Mouse (Mus musculus): Measurements from ENCODE around the gene Gm7970.
"Not testable (repeated sequence)": the region's sequence is repeated elsewhere in the genome, so short reads cannot be mapped to it uniquely, and the experiment has no call there.

DNA sequence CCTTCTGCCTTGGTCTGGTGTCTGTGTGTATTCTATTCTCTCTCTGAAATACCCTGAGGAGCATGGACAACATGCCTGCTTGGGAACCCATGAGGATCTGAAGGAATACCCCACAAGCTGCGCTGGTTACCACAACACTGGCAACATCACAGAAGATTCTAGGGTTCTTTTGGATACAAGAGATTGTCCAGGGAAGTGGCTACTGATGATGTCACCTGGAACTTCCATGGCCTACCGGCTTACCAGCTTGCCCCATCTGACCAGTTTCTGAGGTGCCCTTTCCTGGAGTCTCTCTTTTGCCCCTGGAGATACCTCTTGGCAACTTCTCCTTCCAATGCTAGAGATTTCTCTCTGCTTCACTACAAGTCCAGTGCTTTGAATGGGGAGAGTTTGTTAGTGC lies at the start of gene Gm7970:
- TF ChIP-seq CTCF, EP300 (IDR thresholded peaks at IDR 0.05; ENCODE audit: low read depth): not testable (repeated sequence)
